In genomic region chr17:57070272-57070671, GRCm38 (mm10) we compare ENCODE assay signal across 12 mouse cellular contexts. TPM values are rescaled to one million over a fixed set of nuclear protein-coding genes. Genes with fewer than 3 reads are reported as not detected.
A peak's percentile ranks its signal among the peaks of the same experiment; 100 is the strongest.
DNase-seq lines count a peak whose midpoint lies in the region; ATAC-seq and TF ChIP-seq lines count a peak whose summit lies in the region.
"Had no signal": no experiment of that assay in that cellular context is flagged by ENCODE, and none has a peak within 500 bp of the region (broad histone marks: within the 10 kb centered on the region; RNA-seq: fewer than 3 reads in every experiment).

No protein-coding gene starts in this region.

- peak overlapping the region; percentile 60 for H3K27ac ChIP-seq in embryonic facial prominence, embryonic 10.5 days (replicated peaks)
- no peak overlapping the region for H3K27ac ChIP-seq in embryonic facial prominence, embryonic 15.5 days (replicated peaks)
- H3K27ac ChIP-seq in hindbrain, embryonic 16.5 days (ENCODE audit: low read depth, low read length) = no peak overlapping the region
- H3K27ac ChIP-seq in neural tube, embryonic 11.5 days (ENCODE audit: low read depth, low read length) = no peak overlapping the region
- H3K27ac ChIP-seq in gastrocnemius, adult 2 months = no peak overlapping the region

- H3K9me3 ChIP-seq in embryonic facial prominence, embryonic 10.5 days = no peaks in the 10 kb centered on the region
- H3K9me3 ChIP-seq in embryonic facial prominence, embryonic 15.5 days (replicated peaks) = no peaks in the 10 kb centered on the region
- no peaks in the 10 kb centered on the region for H3K9me3 ChIP-seq in hindbrain, embryonic 16.5 days (ENCODE audit: control insufficient read depth, low read length)
- H3K9me3 ChIP-seq in neural tube, embryonic 11.5 days (ENCODE audit: control insufficient read depth, low read length) = no peaks in the 10 kb centered on the region

- H3K9ac ChIP-seq in embryonic facial prominence, embryonic 15.5 days = no peak overlapping the region
- 0 out of 2 replicates have a peak overlapping the region, but pooled peaks have one; percentile 23 for H3K9ac ChIP-seq in hindbrain, embryonic 16.5 days (ENCODE audit: low read depth, low read length)
- 0 out of 2 replicates have a peak overlapping the region, but pooled peaks have one; percentile 18 for H3K9ac ChIP-seq in neural tube, embryonic 11.5 days (ENCODE audit: low read length)

- TF ChIP-seq CTCF in gastrocnemius, adult 2 months (IDR thresholded peaks at IDR 0.05) = no peak

- peak overlapping the region; percentile 45 for H3K4me3 ChIP-seq in embryonic facial prominence, embryonic 10.5 days
- no peak overlapping the region for H3K4me3 ChIP-seq in embryonic facial prominence, embryonic 15.5 days (replicated peaks)
- H3K4me3 ChIP-seq in hindbrain, embryonic 16.5 days (ENCODE audit: low read length) = peak overlapping the region; percentile 15
- 0 out of 2 replicates have a peak overlapping the region, but pooled peaks have one; percentile 4 for H3K4me3 ChIP-seq in neural tube, embryonic 11.5 days (ENCODE audit: low read depth, low read length)
- no peak overlapping the region for H3K4me3 ChIP-seq in gastrocnemius, adult 2 months

- intact Hi-C loops in gastrocnemius, adult 2 months (cut with DNase I) = no loop called here
- intact Hi-C loops in left cerebral cortex, postnatal 25 days (cut with DNase I) = no loop called here

- H3K4me2 ChIP-seq in embryonic facial prominence, embryonic 15.5 days (replicated peaks) = peak overlapping the region; percentile 25; the same call in 1 of the 2 replicates
- peak overlapping the region; percentile 40 for H3K4me2 ChIP-seq in hindbrain, embryonic 16.5 days (ENCODE audit: low read length)
- H3K4me2 ChIP-seq in neural tube, embryonic 11.5 days (ENCODE audit: low read depth) = peak overlapping the region; percentile 35

- WGBS in embryonic facial prominence, embryonic 10.5 days = 10% methylated on average over 9 of the region's 9 CpGs
- 17% methylated on average over 9 of the region's 9 CpGs for WGBS in embryonic facial prominence, embryonic 15.5 days
- 14% methylated on average over 9 of the region's 9 CpGs for WGBS in hindbrain, embryonic 16.5 days
- WGBS in neural tube, embryonic 11.5 days = 6% methylated on average over 9 of the region's 9 CpGs

- H3K27me3 ChIP-seq in embryonic facial prominence, embryonic 10.5 days (replicated peaks; ENCODE audit: low read depth, poor library complexity, severe bottlenecking) = peaks cover 44% of the 10 kb centered on the region
- H3K27me3 ChIP-seq in embryonic facial prominence, embryonic 15.5 days = peaks cover 11% of the 10 kb centered on the region
- no peaks in the 10 kb centered on the region for H3K27me3 ChIP-seq in hindbrain, embryonic 16.5 days (replicated peaks; ENCODE audit: control insufficient read depth, insufficient read depth, low read length)
- no peaks in the 10 kb centered on the region for H3K27me3 ChIP-seq in neural tube, embryonic 11.5 days (ENCODE audit: control insufficient read depth, insufficient read depth, low read length)

- DNase-seq in embryonic facial prominence, embryonic 10.5 days (ENCODE audit: low spot score) = no peak
- no peak for DNase-seq in neural tube, embryonic 11.5 days (ENCODE audit: low spot score)
- DNase-seq in left cerebral cortex, adult 18-20 months (ENCODE audit: low spot score in 2 of 2) = no peak
- no peak for DNase-seq in gastrocnemius, adult 2 months
- DNase-seq in left cerebral cortex, postnatal 25 days (ENCODE audit: low spot score in 2 of 2) = no peak
- DNase-seq: adrenal gland, adult 2 months; gastrocnemius, postnatal 14 days; heart, postnatal 10 days; thymus, adult 2 months had no signal

- ATAC-seq in embryonic facial prominence, embryonic 15.5 days (ENCODE audit: insufficient number of reproducible peaks, low FRiP score, low TSS enrichment, low read depth) = no peak
- no peak for ATAC-seq in hindbrain, embryonic 16.5 days
- ATAC-seq in neural tube, embryonic 11.5 days (ENCODE audit: insufficient read depth, low FRiP score, low TSS enrichment) = no peak

- H3K36me3 ChIP-seq in embryonic facial prominence, embryonic 10.5 days (replicated peaks) = no peaks in the 10 kb centered on the region
- no peaks in the 10 kb centered on the region for H3K36me3 ChIP-seq in embryonic facial prominence, embryonic 15.5 days
- no peaks in the 10 kb centered on the region for H3K36me3 ChIP-seq in hindbrain, embryonic 16.5 days (ENCODE audit: control insufficient read depth, insufficient read depth, low read length)
- no peaks in the 10 kb centered on the region for H3K36me3 ChIP-seq in neural tube, embryonic 11.5 days (ENCODE audit: control insufficient read depth, insufficient read depth, low read length)

- peaks cover 14% of the 10 kb centered on the region for H3K4me1 ChIP-seq in embryonic facial prominence, embryonic 10.5 days
- peaks cover 2% of the 10 kb centered on the region; the same call in 1 of the 2 replicates for H3K4me1 ChIP-seq in embryonic facial prominence, embryonic 15.5 days
- no peaks in the 10 kb centered on the region for H3K4me1 ChIP-seq in hindbrain, embryonic 16.5 days (ENCODE audit: control insufficient read depth, insufficient read depth, low read depth, low read length)
- H3K4me1 ChIP-seq in neural tube, embryonic 11.5 days (ENCODE audit: control insufficient read depth, insufficient read depth, low read length) = no peaks in the 10 kb centered on the region

RNA-seq across cellular contexts. Expression of gene Dennd1c, which starts 8.0 kb away (rescaled TPM):
- polyA plus RNA-seq in embryonic facial prominence, embryonic 10.5 days (2016; fragmentation: Nextera tagmentation; extraction: Ambion mirVana) = 2.0 and 2.8 TPM in 2 replicates
- polyA plus RNA-seq in embryonic facial prominence, embryonic 15.5 days (2015; fragmentation: Nextera tagmentation; extraction: Ambion mirVana) = 2.6 and 4.9 TPM in 2 replicates
- polyA plus RNA-seq in hindbrain, embryonic 16.5 days (2015; fragmentation: Nextera tagmentation; extraction: Ambion mirVana) = 3.8 and 4.7 TPM in 2 replicates
- 2.8 and 2.9 TPM in 2 replicates for polyA plus RNA-seq in neural tube, embryonic 11.5 days (2014; fragmentation: Nextera tagmentation; extraction: Ambion mirVana)
- 1 to 10 TPM; 1.2 to 1.8 TPM for total RNA-seq in left cerebral cortex, adult 18-20 months (2021)
- under 1 TPM; 0.22 to 0.56 TPM for total RNA-seq in gastrocnemius, adult 2 months (2021)
- total RNA-seq in left cerebral cortex, postnatal 25 days (2021) = 1 to 10 TPM in 1 of 2 experiments, under 1 TPM in 1; 0.78 to 2.2 TPM

RNA-seq across cellular contexts. Expression of gene Slc25a23, which starts 10.6 kb away (rescaled TPM):
- polyA plus RNA-seq in embryonic facial prominence, embryonic 10.5 days (2016; fragmentation: Nextera tagmentation; extraction: Ambion mirVana) = 7.0 and 8.2 TPM in 2 replicates
- 6.7 and 8.2 TPM in 2 replicates for polyA plus RNA-seq in embryonic facial prominence, embryonic 15.5 days (2015; fragmentation: Nextera tagmentation; extraction: Ambion mirVana)
- 43.2 and 44.7 TPM in 2 replicates for polyA plus RNA-seq in hindbrain, embryonic 16.5 days (2015; fragmentation: Nextera tagmentation; extraction: Ambion mirVana)
- polyA plus RNA-seq in neural tube, embryonic 11.5 days (2014; fragmentation: Nextera tagmentation; extraction: Ambion mirVana) = 16.8 and 18.5 TPM in 2 replicates
- total RNA-seq in left cerebral cortex, adult 18-20 months (2021) = 100 to 1,000 TPM; 314 to 325 TPM
- total RNA-seq in gastrocnemius, adult 2 months (2021) = 10 to 100 TPM; 34.4 to 52.2 TPM
- 100 to 1,000 TPM; 338 to 348 TPM for total RNA-seq in left cerebral cortex, postnatal 25 days (2021)

RNA-seq across cellular contexts. Expression of gene Crb3, which starts 11.4 kb away (rescaled TPM):
- 7.2 and 8.0 TPM in 2 replicates for polyA plus RNA-seq in embryonic facial prominence, embryonic 10.5 days (2016; fragmentation: Nextera tagmentation; extraction: Ambion mirVana)
- polyA plus RNA-seq in embryonic facial prominence, embryonic 15.5 days (2015; fragmentation: Nextera tagmentation; extraction: Ambion mirVana) = 13.0 and 14.6 TPM in 2 replicates
- 5.1 and 6.3 TPM in 2 replicates for polyA plus RNA-seq in hindbrain, embryonic 16.5 days (2015; fragmentation: Nextera tagmentation; extraction: Ambion mirVana)
- 1.2 and 1.9 TPM in 2 replicates for polyA plus RNA-seq in neural tube, embryonic 11.5 days (2014; fragmentation: Nextera tagmentation; extraction: Ambion mirVana)
- 1 to 10 TPM in 1 of 2 experiments, under 1 TPM in 1; 0.68 to 1.6 TPM for total RNA-seq in left cerebral cortex, adult 18-20 months (2021)
- not detected for total RNA-seq in gastrocnemius, adult 2 months (2021)
- total RNA-seq in left cerebral cortex, postnatal 25 days (2021) = 1 to 10 TPM; 1.2 to 2.4 TPM

RNA-seq across cellular contexts. Expression of gene Tubb4a, which starts 17.3 kb away (rescaled TPM):
- polyA plus RNA-seq in embryonic facial prominence, embryonic 10.5 days (2016; fragmentation: Nextera tagmentation; extraction: Ambion mirVana) = 34.4 and 35.5 TPM in 2 replicates
- polyA plus RNA-seq in embryonic facial prominence, embryonic 15.5 days (2015; fragmentation: Nextera tagmentation; extraction: Ambion mirVana) = 6.7 and 9.7 TPM in 2 replicates
- 362 and 407 TPM in 2 replicates for polyA plus RNA-seq in hindbrain, embryonic 16.5 days (2015; fragmentation: Nextera tagmentation; extraction: Ambion mirVana)
- 200 and 229 TPM in 2 replicates for polyA plus RNA-seq in neural tube, embryonic 11.5 days (2014; fragmentation: Nextera tagmentation; extraction: Ambion mirVana)
- total RNA-seq in left cerebral cortex, adult 18-20 months (2021) = 100 to 1,000 TPM; 543 to 577 TPM
- total RNA-seq in gastrocnemius, adult 2 months (2021) = 1 to 10 TPM in 1 of 2 experiments, under 1 TPM in 1; 0.64 to 1.7 TPM
- total RNA-seq in left cerebral cortex, postnatal 25 days (2021) = 100 to 1,000 TPM; 641 to 646 TPM

RNA-seq across cellular contexts. Expression of gene Slc25a41, which starts 28.8 kb away (rescaled TPM):
- polyA plus RNA-seq in embryonic facial prominence, embryonic 10.5 days (2016; fragmentation: Nextera tagmentation; extraction: Ambion mirVana) = 0.12 TPM in 1 of 2 replicates, not detected in the other
- polyA plus RNA-seq in embryonic facial prominence, embryonic 15.5 days (2015; fragmentation: Nextera tagmentation; extraction: Ambion mirVana) = not detected in 2 replicates
- not detected in 2 replicates for polyA plus RNA-seq in hindbrain, embryonic 16.5 days (2015; fragmentation: Nextera tagmentation; extraction: Ambion mirVana)
- 0.20 TPM in 1 of 2 replicates, not detected in the other for polyA plus RNA-seq in neural tube, embryonic 11.5 days (2014; fragmentation: Nextera tagmentation; extraction: Ambion mirVana)
- under 1 TPM in 1 of 2 experiments, not detected in 1; 0.40 TPM for total RNA-seq in left cerebral cortex, adult 18-20 months (2021)
- total RNA-seq in gastrocnemius, adult 2 months (2021) = not detected
- not detected for total RNA-seq in left cerebral cortex, postnatal 25 days (2021)
- total RNA-seq: adrenal gland, adult 2 months; gastrocnemius, postnatal 14 days; heart, postnatal 10 days; layer of hippocampus, adult 18-20 months had no signal

Comparison
In these comparisons a context has a peak if more than half of its experiments do, and no peak if none do; other contexts are left out.
1. H3K4me3 ChIP-seq: peak in embryonic facial prominence, embryonic 10.5 days (single experiment), hindbrain, embryonic 16.5 days (single experiment) and neural tube, embryonic 11.5 days (single experiment); none in embryonic facial prominence, embryonic 15.5 days (single experiment) and gastrocnemius, adult 2 months (single experiment).
2. Peak in every context shown above with its lines, with median percentiles within 50 percentile points of each other: H3K4me2 ChIP-seq.